Mouse (Mus musculus): ENCODE results near the gene Col10a1.
A peak's percentile ranks its signal among the peaks of the same experiment; 100 is the strongest.
"Not testable (repeated sequence)": the region's sequence is repeated elsewhere in the genome, so short reads cannot be mapped to it uniquely, and the experiment has no call there.

Col10a1 gene

GRCm38 (mm10) chr10:34389681-34390080 lies at the start of gene Col10a1:
Col10a1 (plus strand) TSS chr10:34389981.
- no peak for DNase-seq

- no peak for DNase-seq
Measured at GRCm38 (mm10) chr10:34341014-34341413, 48.8 kb upstream of the Col10a1 start.

- DNase-seq = no peak
Measured at GRCm38 (mm10) chr10:34341886-34342285, 47.9 kb upstream of the Col10a1 start.

- no peak for DNase-seq
Measured at GRCm38 (mm10) chr10:34352166-34352565, 37.6 kb upstream of the Col10a1 start.

GRCm38 (mm10) chr10:34358263-34358662 lies 31.5 kb upstream of the Col10a1 start:
- DNase-seq = no peak

GRCm38 (mm10) chr10:34363756-34364155 lies 26.0 kb upstream of the Col10a1 start:
- DNase-seq = no peak

GRCm38 (mm10) chr10:34368138-34368537 lies 21.6 kb upstream of the Col10a1 start:
- no peak for DNase-seq

GRCm38 (mm10) chr10:34373332-34373731 lies 16.4 kb upstream of the Col10a1 start:
- no peak for DNase-seq

- DNase-seq = no peak
Measured at GRCm38 (mm10) chr10:34385636-34386035, 4.1 kb upstream of the Col10a1 start.

GRCm38 (mm10) chr10:34396959-34397358 lies 7.2 kb downstream of the Col10a1 start:
- no peak for DNase-seq

- DNase-seq = no peak
Measured at GRCm38 (mm10) chr10:34399267-34399666, 9.5 kb downstream of the Col10a1 start.

- peak; percentile 92 to 96 for DNase-seq
Measured at GRCm38 (mm10) chr10:34418204-34418756, 28.5 kb downstream of the Col10a1 start, which contains the start of gene Nt5dc1. Nt5dc1 (minus strand) TSS chr10:34418552.

- DNase-seq = not testable (repeated sequence)
Measured at GRCm38 (mm10) chr10:34418794-34419193, 29.0 kb downstream of the Col10a1 start.

GRCm38 (mm10) chr10:34431783-34432182 lies 42.0 kb downstream of the Col10a1 start:
- no peak for DNase-seq

- not testable (repeated sequence) for DNase-seq
Measured at GRCm38 (mm10) chr10:34434191-34434590, 44.4 kb downstream of the Col10a1 start.
